Mouse (Mus musculus) gastrocnemius, adult 8-10 months (tissue): ENCODE results near the gene Lzic. TPM values are rescaled to one million over a fixed set of nuclear protein-coding genes. Genes with fewer than 3 reads are reported as not detected.
A peak's percentile ranks its signal among the peaks of the same experiment; 100 is the strongest.

Experiments used
- DNase-seq, 2 experiments: peaks; one replicate each; pipeline ENCODE4 v3.0.0; 2022; ENCODE audit warnings: low spot score in 2 of 2
- total RNA-seq, 4 experiments: library from RNA; stranded (reverse); gene quantifications; 2 replicates each; pipeline ENCODE4 v1.2.4; 2022

Gene Lzic
- total RNA-seq, 4 experiments from 2014 or later, result 12.3 to 18.0 (median 12.8) TPM

GRCm38 (mm10) chr4:149477078-149477477 is 8.0 kb upstream of the Lzic start, which contains the start of gene Tmem274:
Gene Tmem274 (plus strand): TSS chr4:149477378.
- DNase-seq, result no peak

GRCm38 (mm10) chr4:149484566-149484965 is 463 bp upstream of the Lzic start:
- peak in 1 of 2 experiments; percentile 9 for DNase-seq

- DNase-seq, result no peak
These were observed 787 bp downstream of the Lzic start for GRCm38 (mm10) chr4:149485825-149486206.

DNA sequence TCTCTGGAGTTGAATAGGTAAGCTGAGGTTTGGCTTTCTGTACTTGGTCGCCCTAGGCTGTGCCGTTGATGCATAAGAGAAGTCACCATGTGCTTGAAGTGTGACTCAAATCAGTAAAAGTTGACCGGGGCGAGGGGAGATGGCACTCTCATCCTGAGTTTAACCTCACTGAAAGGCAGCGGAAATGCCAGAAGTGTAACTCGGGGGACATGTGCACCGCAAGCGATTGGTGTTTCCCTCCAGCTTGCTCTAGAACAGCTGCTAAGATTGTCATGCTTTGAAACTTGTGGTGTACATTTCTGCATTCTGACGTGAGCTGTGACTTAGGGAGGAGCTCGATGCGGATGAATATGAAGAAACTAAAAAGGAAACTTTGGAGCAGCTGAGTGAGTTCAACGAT is 2.7 kb downstream of the Lzic start:
- no peak for DNase-seq

- no peak for DNase-seq
These were observed 4.6 kb downstream of the Lzic start for GRCm38 (mm10) chr4:149489415-149490240.

DNA sequence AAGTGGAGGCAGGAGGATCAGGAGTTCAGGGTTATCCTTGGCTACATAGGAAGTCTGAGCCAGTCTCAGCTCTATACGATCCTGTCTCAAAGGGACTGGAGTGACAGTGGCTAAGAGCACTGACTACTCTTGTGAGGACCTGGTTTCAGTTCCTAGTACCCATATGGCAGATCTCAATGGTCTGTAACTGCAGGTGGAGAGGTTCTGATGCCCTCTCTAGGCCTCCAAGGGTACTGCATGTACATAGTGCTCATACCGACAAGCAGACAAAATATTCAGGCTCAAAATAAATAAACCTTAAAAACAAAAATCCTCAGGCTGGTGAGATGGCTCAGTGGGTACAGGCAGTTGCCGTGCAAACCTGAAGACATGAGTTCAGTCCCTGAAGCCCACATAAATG is 6.1 kb downstream of the Lzic start:
- no peak for DNase-seq

DNA sequence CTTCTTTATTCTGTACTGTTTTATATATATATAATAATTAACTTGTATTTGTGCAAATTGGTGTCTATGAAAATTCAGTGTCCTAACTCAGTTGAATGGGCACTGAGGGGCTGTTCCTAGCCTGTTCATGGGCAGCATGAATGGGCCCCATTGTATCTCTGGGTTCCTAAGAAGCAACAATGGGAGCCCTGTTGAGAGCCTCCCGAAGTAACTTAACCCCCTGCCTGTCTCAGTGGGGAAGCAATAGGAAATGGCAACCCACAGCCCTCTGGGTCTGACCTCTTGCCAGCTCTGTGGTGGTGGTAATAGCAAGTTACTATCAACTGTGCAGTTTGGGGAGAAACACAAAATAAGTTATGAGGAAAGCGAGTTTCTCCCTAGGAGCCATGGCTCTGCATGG is 11.6 kb downstream of the Lzic start:
- DNase-seq, result no peak

DNA sequence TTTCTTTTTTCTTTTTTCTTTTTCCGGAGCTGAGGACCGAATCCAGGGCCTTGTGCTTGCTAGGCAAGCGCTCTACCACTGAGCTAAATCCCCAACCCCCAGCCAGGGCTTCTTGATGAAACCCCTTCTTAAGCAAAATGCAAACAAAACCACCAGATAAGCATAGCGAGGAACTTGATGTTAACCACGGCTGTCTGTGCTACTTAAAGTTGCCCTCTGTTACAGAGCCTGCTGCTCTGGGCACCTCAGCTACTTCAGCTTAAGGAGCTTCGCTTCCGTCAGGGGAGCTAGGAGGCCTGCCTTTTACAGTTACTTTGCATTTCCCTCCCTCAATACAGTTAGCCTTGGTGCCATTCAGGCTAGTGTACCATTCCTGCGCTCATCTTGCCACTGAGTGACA is 13.9 kb downstream of the Lzic start:
- DNase-seq, result no peak

DNA sequence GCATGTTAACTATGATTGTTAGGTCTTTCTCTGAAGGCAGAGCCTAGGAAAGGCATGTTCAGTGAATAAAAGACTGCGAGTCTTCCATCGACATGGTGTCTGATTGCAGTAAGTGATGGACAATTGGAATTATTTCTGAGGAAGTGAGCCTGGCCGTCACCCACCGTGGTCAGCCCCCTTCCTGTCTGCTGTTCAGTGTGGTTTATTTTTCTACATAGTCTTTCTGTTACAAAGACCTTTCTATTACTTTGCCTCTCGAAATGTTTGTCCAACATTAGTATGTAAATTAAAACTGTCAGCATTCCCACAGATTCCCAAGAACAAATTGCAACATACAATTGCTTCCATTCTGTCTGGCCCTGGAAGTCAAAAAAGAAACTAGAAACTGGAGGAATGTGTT is 14.8 kb downstream of the Lzic start:
- no peak for DNase-seq

DNA sequence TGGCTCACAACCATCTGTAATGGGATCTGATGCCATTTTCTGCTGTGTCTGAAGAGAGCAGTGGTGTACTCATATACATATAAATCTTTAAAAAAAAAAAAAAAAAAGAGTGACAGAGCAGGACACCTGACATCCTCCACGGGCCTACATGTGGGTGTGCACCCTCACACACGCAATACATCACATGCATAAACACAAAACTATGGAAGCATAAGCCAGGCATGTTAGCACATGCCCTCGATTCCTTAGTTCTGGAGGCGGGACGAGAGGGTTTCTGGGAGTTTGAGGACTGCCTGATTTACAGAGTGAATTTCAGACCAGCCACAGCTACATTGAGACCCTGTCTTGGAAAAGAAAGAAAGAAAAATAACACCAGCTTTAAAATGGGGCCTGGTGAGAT is 19.3 kb downstream of the Lzic start:
- DNase-seq, result no peak

DNA sequence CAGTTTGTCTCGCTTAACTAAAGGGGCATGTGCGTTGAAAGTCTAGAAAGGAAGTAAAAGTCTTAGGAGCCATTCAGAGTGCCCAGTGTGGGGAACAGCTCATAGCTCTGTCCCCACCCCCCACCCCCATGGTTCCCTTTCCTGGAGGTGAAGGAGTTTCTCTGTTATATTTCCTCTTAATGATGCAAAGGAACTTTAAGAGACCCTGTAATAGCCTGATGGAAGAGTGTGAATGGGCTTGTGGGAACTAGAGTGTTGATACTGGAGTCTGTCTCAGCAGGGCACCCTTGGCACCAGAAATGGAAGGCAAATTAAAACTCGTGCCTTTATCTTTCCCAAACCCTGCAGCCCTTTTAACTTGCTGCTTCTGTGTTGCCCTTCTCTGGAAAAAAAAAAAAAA is 19.8 kb downstream of the Lzic start:
- no peak for DNase-seq

GRCm38 (mm10) chr4:149505261-149505967 is 20.4 kb downstream of the Lzic start:
- DNase-seq, result no peak

DNA sequence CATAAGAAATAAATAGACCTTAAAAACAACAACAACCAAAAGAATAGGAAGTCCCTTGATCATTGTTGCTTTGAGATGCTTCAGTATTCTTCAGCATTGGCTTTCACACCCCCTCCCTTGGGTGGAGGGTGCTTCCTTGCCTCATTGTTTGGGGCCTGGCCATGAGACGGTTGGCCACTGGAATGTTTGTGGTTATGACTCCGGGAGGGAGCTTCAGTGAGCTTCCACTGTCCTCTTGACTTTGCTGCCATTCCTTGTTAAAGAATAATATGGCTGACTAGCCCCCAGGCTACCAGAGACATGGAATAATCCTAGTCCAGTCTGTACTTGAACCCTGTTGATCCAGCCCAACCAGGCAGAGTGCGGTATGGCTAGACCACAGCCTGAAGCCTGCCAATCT is 21.9 kb downstream of the Lzic start:
- no peak for DNase-seq

GRCm38 (mm10) chr4:149511221-149511646 is 26.2 kb downstream of the Lzic start:
- no peak for DNase-seq

GRCm38 (mm10) chr4:149512072-149512471 is 27.0 kb downstream of the Lzic start:
- DNase-seq, result no peak

GRCm38 (mm10) chr4:149515706-149516105 is 30.7 kb downstream of the Lzic start:
- DNase-seq, result no peak

- peak; percentile 97 to 98 for DNase-seq
These were observed 32.9 kb downstream of the Lzic start, which contains the start of gene Ctnnbip1 for GRCm38 (mm10) chr4:149517868-149518340. Gene Ctnnbip1 (plus strand): TSS chr4:149518236.

GRCm38 (mm10) chr4:149518351-149519220 is 33.6 kb downstream of the Lzic start:
- DNase-seq, result peak in 1 of 2 experiments; percentile 15

DNA sequence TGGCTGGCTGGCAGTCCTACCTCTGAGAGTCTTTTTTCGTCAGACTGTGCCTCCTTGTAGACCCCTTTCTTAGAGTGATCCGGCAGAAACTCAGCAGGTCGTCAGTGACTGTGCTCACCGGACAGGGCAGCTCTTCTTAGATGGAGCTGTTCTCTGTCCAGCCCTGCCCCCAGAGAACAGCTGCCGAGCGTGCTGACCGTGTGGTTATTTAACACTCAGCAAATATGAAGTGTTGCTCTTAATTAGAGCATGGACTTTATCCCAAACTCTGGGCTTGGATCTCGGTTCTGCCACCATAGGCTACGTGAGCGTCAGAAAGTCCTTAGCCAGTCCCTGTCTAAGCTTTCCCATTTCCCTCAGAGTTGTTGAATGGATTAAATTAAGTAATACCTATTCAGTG is 36.2 kb downstream of the Lzic start:
- DNase-seq, result no peak

- no peak for DNase-seq
These were observed 38.9 kb downstream of the Lzic start for GRCm38 (mm10) chr4:149523961-149524360.

DNA sequence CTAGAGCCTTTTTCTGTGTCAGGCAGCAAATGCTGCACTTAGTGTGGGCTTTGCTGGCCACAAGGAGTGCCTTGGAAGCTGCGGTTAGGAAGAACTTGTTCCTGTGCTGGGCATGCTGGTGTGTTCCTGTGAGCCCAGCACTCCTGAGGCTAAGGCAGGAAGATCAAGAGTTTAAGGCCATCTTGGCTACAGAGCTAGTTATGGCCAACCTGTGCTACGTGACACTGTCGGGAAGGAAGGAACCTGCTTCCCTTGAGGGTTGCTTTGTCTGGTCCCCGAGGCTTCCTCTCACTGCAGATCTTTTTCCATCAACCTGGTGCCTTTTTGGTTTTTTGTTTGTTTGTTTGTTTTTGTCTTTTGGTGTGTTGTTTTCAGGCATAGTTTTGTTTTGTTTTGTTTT is 40.1 kb downstream of the Lzic start:
- DNase-seq, result no peak

- no peak for DNase-seq
These were observed 40.8 kb downstream of the Lzic start for GRCm38 (mm10) chr4:149525811-149526210.
